Mouse (Mus musculus) large intestine, adult 2 months (tissue): ENCODE results near the gene Impdh1. TPM values are rescaled to one million over a fixed set of nuclear protein-coding genes. Genes with fewer than 3 reads are reported as not detected.
"Not testable (repeated sequence)": the region's sequence is repeated elsewhere in the genome, so short reads cannot be mapped to it uniquely, and the experiment has no call there.

Experiments used
- DNase-seq: peaks from one replicate; pipeline ENCODE4 v3.0.0-alpha.2; 2012; ENCODE audit warnings: low read depth, low spot score
- WGBS: fragments of 180-500 bp; shearing (Covaris S2); methylation state at CpG from one replicate; pipeline ENCODE4 v1.1.7; 2018; 5-methylcytosine and 5-hydroxymethylcytosine counted together
- polyA plus RNA-seq: library from polyadenylated mRNA; depleted of rRNA; stranded (reverse); fragments of >200 nt; gene quantifications from 2 replicates; pipeline ENCODE4 v1.2.3, GENCODE M21; 2012; rRNA removed

The Impdh1 gene
- 17.5 and 22.2 TPM in 2 replicates for polyA plus RNA-seq

DNA sequence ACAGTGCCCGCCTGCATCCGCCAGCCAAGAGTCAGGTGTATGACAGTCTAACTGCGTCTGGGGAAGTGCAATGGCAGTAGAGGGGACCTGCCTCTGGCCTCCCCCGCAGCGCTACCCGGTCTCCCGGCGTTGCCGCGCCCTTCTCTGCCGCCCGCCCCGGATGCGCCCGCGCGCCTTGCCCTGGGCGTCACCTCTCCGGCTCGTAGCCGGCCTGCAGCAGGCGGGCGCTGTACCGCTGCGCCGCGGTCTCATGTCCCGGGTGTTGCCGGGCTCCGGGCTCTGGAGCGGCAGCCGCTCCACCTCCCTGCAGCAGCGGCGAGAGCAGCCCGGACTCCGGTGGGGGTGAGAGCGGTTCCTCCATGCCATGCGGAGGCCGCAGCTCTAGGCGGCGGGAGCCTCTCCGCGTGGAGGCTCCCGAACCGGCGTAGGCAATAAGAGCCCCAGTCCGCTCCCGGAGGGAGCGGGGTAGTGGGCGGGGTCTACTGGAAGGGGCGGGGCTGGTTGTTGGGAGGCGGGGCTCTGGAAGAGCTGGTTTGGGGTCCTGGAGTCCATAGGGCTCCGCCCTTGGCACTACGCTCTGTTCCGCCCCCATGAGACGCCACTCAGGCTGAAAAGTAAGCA, at the start of gene Impdh1:
Gene Impdh1, minus strand, starts transcription at position 484 of the 621 bp plus-strand sequence.
- 1% methylated on average over 56 of the region's 56 CpGs for WGBS

GRCm38 (mm10) chr6:29264456-29264781, 48.3 kb upstream of the Impdh1 start:
- 80% methylated on average over 3 of the region's 3 CpGs for WGBS
- no peak for DNase-seq

More for the DNA sequence above, at the start of gene Impdh1:
- DNase-seq, result no peak

DNA sequence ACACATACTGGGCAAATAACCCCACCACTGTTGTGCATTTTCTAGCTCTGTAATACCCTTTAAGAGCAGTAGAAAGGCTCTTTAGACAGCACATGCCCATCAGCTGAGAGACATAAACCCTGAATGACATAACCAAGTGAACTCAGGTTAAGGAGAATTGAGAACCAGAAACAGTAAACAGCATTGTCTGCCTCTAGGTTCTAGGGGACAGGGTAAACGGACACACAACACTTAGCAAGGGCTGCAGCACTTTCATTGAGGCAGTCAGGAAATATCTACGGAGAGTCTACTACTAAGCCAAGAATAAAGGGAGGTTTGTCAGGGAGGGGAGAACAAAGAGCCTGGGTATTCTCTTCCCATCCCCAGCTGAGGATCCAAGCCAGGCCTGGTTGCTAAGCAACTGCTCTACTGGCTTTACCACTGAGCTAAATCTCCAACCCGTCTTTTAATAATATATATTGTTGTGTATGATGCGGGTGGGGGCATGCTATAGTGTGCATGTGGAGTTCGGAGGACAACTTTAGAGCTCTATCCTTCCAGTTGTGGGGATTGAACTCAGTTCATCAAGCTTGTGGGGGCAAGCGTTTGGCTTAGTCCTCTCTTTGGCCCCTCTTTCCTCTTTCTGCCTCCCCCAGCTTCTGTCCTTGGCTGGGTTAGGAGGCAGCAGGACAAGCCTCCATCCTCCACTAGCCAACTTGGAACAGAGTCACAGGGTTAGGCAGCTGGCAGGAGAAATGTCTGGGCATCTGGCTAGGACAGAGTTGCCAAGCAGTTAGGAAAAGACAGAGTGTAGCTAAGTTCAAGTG, 47.7 kb upstream of the Impdh1 start:
- WGBS, result 68% methylated on average over 6 of the region's 6 CpGs
- no peak for DNase-seq

DNA sequence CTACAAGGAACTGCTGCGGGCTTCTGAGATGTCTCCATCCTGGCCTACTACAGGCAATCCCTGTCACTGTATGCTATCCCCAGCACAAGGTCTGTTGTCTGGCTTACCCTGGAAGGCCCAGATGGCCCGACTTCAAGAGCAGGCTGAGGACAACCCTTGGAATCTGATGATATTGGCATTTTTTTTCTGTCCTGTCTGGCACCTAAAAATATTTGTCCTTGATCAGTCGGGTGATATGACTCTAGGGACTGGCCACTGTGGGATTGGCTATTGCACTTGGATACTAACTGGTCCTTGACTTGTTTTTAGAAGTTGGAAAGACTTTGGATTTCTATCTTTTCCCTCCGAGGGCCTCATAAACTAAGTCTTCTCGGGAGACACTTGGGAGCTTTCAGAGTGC, 45.7 kb upstream of the Impdh1 start:
- 73% methylated on average over 5 of the region's 5 CpGs for WGBS
- no peak for DNase-seq

- 67% methylated on average over 1 of the region's 1 CpGs for WGBS
- DNase-seq, result no peak
Measured at GRCm38 (mm10) chr6:29259418-29259817, 43.3 kb upstream of the Impdh1 start.

- DNase-seq, result no peak
- 27% methylated on average over 4 of the region's 4 CpGs for whole genome bisulfite sequencing
Measured at GRCm38 (mm10) chr6:29247072-29247471, 30.9 kb upstream of the Impdh1 start.

DNA sequence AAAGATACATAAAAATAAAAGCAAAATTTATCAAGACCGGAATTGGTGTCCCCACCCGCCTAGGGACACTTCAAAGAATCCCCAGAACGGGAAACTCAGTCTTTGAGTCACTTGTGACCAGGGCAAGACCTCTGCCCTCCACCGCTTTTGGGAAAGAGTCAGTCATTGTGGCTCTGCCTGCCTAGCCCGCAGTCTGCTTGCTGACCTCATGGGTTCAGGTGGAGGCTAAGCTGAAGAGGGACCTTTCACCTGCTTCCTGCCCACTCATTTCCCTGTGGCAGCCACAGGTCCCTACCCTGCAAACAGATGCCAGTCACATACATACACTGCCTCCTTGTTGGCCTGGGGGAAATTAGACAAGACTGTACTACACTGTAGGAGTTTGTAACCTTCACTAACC, 30.4 kb upstream of the Impdh1 start:
- 29% methylated on average over 5 of the region's 5 CpGs for WGBS
- no peak for DNase-seq

DNA sequence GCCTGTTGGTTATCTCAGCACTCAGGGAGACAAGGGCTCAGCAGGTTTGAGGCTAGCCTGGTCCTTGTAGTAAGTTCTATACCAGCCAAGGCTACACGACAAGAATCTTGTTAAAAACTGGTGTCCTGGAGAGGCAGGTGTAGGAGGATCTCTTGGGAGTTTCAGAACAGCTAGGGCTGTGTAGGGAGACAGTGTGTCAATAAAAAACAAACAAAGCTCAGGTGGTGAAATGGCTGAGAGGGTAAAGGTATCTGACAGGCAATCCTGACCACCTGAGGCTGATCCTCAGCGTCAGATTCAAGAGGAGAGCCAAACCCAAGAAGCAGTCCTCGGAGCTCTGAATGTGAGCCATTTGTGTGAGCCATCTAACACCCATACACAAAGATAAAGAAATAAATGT, 30.0 kb upstream of the Impdh1 start:
- no peak for DNase-seq
- 51% methylated on average over 3 of the region's 3 CpGs for WGBS

DNA sequence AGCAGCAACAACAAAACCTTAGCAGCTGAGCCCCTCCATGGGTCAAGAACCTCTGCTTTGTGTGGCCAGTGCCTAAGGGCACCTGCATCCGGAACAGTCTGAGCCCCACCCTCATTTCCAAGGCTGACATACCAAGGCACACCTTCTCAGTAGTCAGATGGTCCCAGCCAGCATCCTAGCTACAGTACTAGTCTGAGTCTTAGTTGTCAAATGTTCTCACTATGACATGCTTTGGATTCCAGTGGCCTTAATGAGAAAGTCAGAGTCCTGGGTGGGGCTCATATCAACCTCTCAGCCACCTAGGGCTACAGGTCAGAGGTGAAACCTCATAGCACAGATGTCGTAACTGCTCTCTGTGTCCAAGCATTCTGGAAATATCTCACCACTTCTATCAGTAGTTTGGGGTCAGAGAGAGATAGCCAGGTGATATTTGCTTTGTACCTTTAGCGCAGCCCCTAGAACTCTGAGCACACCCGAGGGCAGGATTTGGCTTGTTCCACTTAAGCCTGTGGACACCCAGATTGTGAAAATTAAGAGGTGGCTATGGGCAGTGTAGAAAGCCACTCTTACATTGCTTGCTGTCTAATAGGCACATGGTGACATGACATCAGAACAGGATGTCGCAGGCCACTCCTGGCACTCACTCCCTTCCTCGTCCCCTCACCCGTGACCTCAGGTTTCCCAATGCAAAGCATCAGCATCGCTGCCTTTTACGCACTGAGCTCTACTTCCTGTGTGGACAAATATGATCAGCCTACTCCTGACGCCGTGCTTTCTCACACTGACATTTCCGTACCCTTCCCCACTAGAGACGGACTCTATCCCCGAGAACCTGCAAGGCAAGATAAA, 29.3 kb upstream of the Impdh1 start:
- no peak for DNase-seq
- WGBS, result 61% methylated on average over 14 of the region's 14 CpGs

DNA sequence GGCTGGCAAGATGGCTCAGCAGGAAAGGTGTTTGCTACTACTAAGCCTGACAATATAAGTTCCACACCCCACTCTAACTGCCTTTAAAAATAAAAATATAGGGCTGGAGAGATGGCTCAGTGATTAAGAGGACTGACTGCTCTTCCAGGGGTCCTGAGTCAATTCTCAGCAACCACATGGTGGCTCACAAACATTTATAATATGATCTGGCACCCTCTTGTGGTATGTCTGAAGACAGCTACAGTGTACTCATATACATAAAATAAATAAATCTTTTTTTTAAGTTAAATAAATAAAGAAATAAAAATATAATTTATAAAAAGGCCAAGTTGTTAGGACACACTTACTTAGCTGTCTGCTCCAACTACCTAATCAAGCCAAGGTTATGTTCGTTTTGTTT, 26.1 kb upstream of the Impdh1 start:
- WGBS, result 63% methylated on average over 1 of the region's 1 CpGs
- no peak for DNase-seq

DNA sequence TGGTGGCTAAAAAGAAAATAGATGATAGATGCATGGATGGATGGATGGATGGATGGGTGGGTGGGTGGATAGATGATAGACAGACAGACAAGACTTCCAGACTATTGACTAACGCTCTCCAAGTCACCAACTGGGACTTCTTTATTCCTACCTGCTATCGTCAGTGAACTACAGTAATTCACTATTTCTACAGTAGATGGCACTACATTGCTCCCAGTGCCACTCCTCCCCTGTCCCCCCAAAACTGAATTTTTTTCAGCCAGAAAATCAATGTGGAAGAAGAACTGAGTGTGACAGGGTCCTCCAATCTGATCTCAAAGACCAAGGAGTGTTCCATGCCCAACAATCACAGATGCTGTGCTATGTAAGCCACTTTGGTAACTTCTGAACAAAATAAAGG, 25.5 kb upstream of the Impdh1 start:
- no peak for DNase-seq
- WGBS, result 33% methylated on average over 2 of the region's 2 CpGs

DNA sequence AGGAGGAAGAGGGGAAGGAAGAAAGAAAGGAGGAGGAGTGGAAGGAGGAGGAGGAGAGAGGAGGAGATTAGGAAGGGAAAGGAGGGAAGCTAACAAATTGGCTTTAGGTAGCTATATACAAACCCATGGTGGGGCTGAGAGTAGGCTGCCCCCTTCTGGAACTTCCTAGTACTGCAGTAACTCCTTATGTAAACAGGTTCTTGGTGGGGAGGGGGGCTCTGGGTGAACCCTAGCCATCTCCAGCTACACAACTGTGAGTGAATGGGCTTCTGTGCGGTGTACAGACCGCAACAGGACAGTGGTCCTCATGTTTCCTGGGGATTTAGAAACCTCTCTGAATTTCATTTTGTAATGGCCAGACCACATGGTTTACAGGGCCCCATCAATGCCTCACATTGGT, 24.6 kb upstream of the Impdh1 start:
- WGBS, result 34% methylated on average over 2 of the region's 2 CpGs
- no peak for DNase-seq

DNA sequence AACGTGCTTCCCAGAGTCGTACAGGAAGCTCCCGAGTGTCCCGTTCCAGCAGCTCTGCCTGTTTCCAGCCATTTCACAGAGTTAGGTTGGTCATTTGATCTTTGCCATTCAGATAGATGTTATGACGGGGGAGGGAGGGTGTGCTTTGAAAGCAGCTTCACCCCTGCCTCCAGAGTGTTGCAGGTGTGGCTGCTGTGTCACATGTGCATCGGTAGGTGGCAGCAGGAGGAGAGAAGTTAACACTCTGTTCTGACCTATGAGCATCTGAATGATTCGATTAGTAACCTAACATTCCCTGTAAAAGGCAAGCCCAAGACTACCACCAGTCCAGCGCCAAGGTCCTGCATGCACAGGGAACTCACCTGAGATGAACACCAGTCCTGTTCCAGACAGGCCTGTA, 18.1 kb upstream of the Impdh1 start:
- DNase-seq, result no peak
- 38% methylated on average over 8 of the region's 8 CpGs for WGBS

DNA sequence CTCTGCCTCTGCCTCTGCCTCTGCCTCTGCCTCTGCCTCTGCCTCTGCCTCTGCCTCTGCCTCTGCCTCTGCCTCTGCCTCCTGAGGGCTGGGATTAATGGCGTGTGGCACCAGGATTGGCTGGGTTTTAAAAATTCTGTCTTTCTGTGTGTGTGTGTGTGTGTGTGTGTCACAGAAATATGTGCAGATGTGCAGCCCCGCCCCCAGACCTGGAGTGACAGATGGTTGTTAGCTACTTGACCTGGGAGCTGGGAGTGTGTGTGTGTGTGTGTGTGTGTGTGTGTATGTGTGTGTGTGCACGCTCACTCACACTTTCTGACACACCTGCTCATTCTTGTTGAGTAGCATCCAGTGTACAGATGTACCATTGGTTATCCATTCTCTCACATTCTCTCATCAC, 17.5 kb upstream of the Impdh1 start:
- DNase-seq, result no peak
- 57% methylated on average over 3 of the region's 3 CpGs for WGBS

- 56% methylated on average over 6 of the region's 6 CpGs for WGBS
- DNase-seq, result no peak
Measured at GRCm38 (mm10) chr6:29232321-29232720, 16.2 kb upstream of the Impdh1 start.

DNA sequence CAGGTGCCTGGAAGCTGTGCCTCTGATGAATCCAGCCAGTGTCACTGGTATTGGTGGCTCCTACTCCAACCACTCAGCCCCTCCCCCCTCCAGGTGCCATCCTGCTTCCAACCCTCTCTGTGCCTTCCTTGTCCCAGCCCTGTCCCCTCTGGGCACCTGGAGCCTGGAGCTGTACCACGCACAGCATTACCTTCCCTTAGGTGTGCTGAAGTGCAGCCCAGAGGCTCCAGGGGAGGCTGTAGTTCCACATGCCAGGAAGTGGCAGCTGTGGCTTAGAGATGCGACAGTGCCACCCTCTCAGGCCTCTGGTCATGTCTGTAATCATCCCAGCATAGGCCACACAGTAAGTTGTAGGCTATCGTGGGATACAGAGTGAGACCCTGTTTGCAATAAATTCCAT, 15.6 kb upstream of the Impdh1 start:
- WGBS, result 70% methylated on average over 3 of the region's 3 CpGs
- DNase-seq, result no peak

GRCm38 (mm10) chr6:29230386-29230785, 14.2 kb upstream of the Impdh1 start:
- 72% methylated on average over 6 of the region's 6 CpGs for WGBS
- no peak for DNase-seq

DNA sequence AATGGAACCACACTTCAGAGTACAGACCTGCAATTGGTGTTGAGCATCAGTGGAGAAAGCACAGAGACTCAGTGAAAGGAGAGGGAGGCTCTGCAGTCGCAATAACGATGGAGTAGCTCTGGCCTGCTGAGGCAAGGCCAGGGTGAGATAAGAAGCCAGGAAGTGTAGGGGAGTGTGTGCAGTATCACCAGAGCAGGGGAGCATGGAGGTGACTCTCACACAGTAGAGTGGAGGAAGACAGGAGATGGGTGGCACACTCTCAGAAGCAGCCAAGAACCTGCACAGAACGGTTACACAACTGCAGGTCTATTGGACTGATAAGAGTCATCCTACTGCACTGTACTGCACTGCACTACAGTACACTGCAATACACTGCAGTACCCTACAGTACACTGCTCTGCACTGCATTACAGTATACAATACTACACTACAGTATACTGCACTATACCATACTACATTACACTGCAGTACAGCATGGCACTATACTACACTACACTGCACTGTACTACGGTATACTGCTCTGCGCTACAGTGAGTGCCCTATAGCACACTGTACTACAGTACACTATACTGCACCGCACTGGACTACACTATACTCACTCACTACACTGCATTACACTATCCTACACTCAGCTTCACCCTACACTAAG, 13.2 kb upstream of the Impdh1 start:
- WGBS, result 75% methylated on average over 6 of the region's 6 CpGs
- no peak for DNase-seq

DNA sequence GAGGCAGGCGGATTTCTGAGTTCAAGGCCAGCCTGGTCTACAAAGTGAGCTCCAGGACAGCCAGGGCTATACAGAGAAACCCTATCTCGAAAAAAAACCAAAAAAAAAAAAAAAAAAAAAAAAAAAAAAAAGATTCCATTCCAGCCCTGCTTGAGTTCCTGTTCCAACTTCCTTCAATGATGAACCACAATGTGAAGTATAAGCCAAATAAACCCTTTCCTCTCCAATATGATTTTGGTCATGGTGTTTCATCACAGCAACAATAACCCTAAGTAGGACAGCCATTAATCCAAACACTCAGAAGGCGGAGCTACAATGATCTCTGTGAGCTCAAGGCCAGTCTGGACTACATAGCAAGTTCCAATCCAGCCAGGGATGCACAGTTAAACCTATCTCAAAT, 1.6 kb upstream of the Impdh1 start:
- WGBS, result 64% methylated on average over 3 of the region's 3 CpGs
- not testable (repeated sequence) for DNase-seq

GRCm38 (mm10) chr6:29215181-29215580, 983 bp downstream of the Impdh1 start:
- WGBS, result 24% methylated on average over 9 of the region's 9 CpGs
- DNase-seq, result no peak
